Mouse (Mus musculus) ES-CJ7 (cell line): ENCODE measurements at regions not wholly inside any gene's neighbourhood (a gene's known extent, or its start where the extent isn't known, plus 50 kb on each side); places are given as distances from the start of the nearest gene placed in this dataset.

Experiments
- DNase-seq: peaks from one replicate; pipeline ENCODE4 v3.0.0; 2011; ENCODE audit warnings: low read depth, low spot score

DNA sequence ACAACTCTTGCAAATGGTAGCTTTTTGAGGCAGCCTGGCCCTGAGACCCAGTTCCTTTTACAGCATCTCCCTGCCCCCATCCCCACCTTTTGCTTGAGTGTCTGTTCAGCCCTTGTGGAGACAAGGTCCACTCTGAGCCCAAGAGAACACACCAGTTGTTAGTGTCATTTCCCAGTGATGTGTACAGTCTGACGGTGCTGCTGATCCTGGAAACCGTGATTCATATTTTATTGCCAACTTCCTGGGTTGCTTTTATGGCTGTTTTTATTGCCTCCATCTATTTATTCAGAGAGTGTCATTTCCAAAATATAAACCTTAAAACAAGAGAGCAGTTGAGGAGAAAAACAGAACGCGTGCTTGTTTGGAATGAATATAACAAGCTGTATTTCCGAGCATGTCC, 309.6 kb upstream of the Isl1 start:
- no peak for DNase-seq

GRCm38 (mm10) chr13:116596346-116596745, 286.9 kb upstream of the Isl1 start:
- DNase-seq, result no peak

GRCm38 (mm10) chr13:116595512-116595911, 286.0 kb upstream of the Isl1 start:
- no peak for DNase-seq

GRCm38 (mm10) chr13:116575958-116576335, 266.5 kb upstream of the Isl1 start:
- DNase-seq, result no peak

- no peak for DNase-seq
Observed at GRCm38 (mm10) chr13:116575274-116575957, 265.9 kb upstream of the Isl1 start.

DNA sequence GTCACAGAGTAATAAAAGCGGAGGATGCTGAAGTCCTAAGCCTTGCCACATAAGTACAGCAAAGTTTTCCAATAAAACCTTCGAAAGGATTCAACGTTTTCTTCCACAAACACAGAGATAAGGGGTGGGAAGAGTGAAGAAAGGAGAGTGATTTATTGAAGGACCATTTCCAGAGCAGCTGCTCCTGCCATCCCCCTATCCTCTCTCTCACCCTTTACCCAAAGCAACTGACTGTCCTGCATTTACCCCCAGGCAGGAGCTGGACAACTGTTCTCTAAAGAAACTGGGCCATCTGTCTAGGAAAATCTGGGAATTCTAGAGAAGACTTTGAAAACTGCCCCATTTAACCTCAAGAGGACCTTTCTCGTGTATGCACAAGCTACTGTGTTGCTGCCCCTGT, 245.6 kb upstream of the Isl1 start:
- no peak for DNase-seq

DNA sequence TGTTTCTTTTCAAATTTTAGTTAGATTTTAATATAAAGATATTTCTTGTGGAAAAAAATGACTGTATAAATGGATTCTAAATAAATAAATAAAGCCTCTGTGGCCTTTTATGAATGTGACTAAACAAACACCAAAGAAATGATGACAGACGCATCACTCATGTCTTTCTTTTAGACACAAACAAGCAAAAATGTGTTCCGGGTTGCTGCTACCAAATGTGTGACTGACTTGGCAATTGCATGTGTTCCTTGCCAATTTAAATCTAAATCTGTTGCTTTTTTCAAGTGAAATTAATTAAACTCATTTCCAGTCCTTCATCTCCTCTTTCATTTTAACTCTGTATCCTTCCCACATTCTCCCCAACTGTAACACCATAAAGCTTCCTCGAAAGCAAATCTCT, 225.7 kb upstream of the Isl1 start:
- DNase-seq, result no peak

- no peak for DNase-seq
Observed at GRCm38 (mm10) chr13:116533163-116533562, 223.7 kb upstream of the Isl1 start.

DNA sequence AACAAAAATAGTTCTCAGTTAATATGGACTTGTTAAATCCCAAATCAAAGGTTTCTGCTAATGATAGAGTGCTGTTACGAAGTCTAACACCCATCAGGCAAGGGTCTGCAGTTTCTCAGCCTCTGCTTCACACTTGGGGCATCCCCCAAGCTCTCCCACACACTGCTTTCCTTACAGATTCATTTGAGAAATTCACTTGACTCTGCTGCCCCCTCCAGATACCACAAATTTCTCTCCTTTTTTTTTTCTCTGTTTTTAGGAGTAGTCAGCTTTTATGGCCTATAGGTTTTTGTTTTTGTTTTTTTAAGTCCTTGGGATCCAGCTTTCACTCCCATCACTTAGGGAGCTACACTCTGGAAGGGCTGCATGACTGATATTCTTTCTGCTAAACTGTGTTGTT, 218.8 kb upstream of the Isl1 start:
- no peak for DNase-seq

DNA sequence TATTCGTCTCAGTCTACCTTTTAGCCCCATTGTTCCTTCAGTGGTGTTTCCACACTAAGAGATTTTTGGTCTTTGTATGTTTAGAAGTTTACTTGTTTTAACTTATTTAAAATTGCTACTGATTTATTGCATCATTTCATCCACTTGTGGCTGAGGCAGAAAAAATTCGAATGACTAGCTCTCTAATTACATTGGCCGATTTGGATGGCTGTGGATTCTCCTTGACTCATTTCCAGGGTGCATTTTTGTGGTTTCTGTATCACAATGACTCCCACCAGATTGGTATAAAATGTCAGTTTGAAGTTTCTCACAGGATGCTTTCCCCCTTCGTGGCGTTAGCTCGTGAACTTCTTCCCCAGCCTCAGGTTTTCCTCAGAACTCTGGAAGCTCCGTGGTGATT, 217.5 kb upstream of the Isl1 start:
- DNase-seq, result no peak

DNA sequence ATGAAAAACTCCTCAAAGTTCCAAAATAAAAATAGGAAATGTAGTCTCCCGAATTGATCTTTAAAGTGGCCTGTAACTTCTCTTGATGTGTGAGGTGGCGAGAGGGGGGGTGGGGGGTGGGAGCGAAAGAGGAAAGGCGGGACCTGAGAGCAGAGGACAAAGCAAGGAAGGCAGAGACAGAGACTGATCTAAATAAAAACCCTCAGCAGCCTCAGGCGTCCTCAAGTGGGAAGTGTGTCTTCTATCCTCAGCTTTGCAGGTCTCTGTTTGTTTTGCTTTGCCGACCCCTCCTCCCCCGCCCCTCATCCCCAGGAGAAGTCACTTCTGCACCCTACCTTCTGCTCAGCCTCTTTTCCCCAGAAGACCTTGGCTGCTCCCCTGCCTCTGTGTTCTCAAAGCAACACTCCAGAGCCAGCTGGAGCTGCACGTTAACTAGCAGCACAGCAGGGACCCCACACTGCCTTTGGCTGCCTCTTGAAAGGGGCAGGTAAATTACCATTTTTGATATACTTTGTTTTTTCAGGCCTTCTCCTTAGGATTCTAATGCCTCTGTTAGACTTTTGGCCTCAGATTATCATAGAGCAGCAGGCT, 214.3 kb upstream of the Isl1 start:
- DNase-seq, result peak; percentile 6

GRCm38 (mm10) chr13:116514640-116515311, 205.3 kb upstream of the Isl1 start:
- DNase-seq, result no peak

GRCm38 (mm10) chr13:116514256-116514639, 204.8 kb upstream of the Isl1 start:
- DNase-seq, result no peak

DNA sequence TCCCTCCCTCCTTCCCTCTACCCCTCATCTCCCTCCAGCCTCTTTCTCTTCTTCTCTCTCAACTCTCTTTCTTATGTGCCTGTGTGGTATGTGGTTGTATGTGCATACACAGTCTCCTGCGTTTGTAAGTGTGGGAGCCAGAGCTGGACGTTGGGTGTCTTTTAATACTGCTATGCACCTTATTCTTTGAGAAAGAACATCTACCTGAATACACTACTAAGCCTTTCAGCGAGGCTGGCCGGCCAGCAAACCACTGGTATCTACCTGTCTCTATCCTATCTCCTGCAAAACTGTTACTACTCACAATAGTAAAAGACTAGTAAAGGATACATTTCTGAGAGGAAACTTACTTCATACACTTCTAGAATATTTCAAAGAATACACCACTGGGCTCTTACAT, 202.9 kb upstream of the Isl1 start:
- DNase-seq, result no peak

GRCm38 (mm10) chr13:116508213-116508811, 198.8 kb upstream of the Isl1 start:
- no peak for DNase-seq

DNA sequence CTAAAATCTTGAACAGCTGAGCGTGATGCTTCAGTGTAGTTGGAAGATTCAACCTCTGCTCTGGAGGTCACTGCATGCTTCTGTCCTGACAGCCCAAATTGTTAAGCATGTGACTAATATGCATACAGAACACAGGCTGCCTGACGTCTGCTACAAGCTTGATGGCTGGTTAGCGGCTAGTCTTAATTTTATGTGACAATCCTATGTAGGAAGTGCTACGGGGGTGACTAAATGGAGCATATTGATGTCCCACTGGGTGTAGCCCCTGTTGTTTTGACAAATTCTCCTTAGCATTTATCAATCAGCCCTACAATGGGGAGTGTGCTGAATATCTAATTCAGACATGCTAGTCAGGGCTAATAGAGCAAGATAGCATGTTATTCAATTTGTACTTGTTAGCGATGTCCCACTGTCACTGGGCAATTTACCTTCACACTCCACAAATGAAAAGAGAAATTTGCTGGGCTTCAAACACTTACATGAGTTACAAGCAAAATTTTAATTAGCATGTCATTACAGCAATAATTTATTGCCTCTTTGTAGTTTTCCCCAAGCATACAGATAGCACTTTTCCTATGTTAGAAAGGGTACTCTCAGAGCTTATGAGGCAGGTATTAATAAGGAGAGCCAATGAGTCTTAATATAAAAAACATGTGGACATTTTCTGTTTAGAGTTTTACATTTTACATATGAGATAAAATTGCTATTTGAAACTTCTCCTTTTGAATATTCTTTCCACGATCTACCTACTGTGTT, 188.3 kb upstream of the Isl1 start:
- DNase-seq, result no peak

- DNase-seq, result peak; percentile 51
Observed at GRCm38 (mm10) chr13:116495641-116496040, 186.2 kb upstream of the Isl1 start.

GRCm38 (mm10) chr13:116489420-116489819, 179.9 kb upstream of the Isl1 start:
- DNase-seq, result no peak

GRCm38 (mm10) chr13:116474611-116475010, 165.1 kb upstream of the Isl1 start:
- no peak for DNase-seq

GRCm38 (mm10) chr13:116461757-116462156, 152.3 kb upstream of the Isl1 start:
- DNase-seq, result no peak

- no peak for DNase-seq
Observed at GRCm38 (mm10) chr13:116443165-116443955, 133.9 kb upstream of the Isl1 start.
